Mouse (Mus musculus): ENCODE measurements around the gene Rflnb.

The Rflnb gene
- long read RNA-seq, experiment 1, transcript Rflnb-201 (3 exons, 3,512 nt), result major isoform, 14 of 15 reads
- long read RNA-seq, experiment 1, partial matches to known transcripts, result 0 of 15 reads
- long read RNA-seq, experiment 1, other reads (novel, unspliced or antisense), result 1 of 15 reads
- long read RNA-seq, experiment 2, transcript Rflnb-201 (3 exons, 3,512 nt), result major isoform, 32 of 35 reads
- long read RNA-seq, experiment 2, partial matches to known transcripts, result 0 of 35 reads
- long read RNA-seq, experiment 2, other reads (novel, unspliced or antisense), result 3 of 35 reads

DNA sequence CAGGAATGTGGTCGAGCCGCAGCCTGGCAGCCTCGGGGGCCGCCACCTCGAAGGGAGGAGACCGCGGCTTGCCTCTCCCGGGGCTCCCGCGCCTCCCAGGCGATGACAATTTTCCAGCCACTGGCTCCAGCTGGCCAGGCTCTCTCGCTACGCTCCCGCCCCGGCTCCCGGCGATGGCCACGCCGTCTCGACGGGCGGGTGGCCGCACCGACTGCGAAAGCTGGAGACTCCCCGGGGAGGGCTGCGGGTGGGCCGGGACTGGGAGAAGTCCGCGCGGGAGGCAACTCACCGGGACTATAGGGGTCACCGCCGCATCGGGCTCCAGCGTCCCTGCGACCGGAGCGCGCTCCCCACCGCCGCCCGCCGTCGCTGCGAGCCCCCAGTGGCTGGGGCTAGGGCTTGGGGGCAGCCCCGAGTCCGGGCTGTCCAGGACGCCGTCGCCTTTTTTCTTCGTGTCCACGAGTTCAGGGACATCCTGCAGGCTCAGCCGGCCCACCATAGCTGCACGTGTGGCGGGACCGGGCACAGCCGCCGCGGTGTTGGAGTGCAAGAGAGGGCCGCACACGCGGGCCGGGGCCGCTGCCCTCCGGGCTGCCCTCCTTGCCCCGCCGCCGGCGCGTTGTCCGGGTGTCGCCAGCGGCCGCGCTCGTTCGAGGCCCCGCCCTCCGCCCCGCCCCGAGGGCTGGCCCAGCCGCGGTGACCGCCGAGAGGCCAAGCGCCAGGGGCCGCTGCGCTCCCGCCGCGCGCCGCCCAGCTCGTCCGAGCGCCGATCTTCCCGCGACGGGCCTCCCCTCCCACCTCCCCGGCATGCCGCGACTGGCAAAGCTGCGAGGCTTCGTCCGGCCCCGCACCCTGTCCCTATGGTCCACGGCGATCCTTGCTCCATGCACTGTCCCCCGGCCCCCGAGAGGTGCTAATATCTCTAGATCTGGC is at the start of gene Rflnb:
Rflnb (minus strand) TSS at position 644 of the 933 bp plus-strand sequence.
- intact Hi-C loops (cut with DNase I), result loop anchor here (5.0 kb wide), 1 partner anchor 50 kb away; no protein-coding TSS in a partner anchor

DNA sequence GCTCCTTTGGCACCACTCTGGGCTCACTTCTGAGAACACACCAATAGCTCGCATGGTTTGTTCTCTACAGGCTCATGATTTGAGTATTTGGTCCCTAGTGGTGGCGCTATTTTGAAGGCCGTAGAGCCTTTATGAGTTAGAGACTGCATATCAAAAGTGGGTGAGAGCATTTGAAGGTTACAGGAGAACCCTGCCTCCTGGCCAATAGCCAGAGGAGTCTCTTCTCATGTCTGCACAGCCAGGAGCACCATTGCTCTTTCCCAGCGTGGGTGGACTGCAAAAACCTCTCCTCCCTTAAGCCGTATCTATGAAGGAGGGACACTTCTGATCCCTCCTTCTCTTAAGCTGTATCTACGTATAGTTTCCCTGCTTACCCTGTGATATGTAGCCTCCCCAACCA is 49.8 kb upstream of the Rflnb start:
- intact Hi-C loops (cut with DNase I), result loop anchor here (5.0 kb wide), 1 partner anchor 50 kb away; the partner anchor contains the start of gene Rflnb

DNA sequence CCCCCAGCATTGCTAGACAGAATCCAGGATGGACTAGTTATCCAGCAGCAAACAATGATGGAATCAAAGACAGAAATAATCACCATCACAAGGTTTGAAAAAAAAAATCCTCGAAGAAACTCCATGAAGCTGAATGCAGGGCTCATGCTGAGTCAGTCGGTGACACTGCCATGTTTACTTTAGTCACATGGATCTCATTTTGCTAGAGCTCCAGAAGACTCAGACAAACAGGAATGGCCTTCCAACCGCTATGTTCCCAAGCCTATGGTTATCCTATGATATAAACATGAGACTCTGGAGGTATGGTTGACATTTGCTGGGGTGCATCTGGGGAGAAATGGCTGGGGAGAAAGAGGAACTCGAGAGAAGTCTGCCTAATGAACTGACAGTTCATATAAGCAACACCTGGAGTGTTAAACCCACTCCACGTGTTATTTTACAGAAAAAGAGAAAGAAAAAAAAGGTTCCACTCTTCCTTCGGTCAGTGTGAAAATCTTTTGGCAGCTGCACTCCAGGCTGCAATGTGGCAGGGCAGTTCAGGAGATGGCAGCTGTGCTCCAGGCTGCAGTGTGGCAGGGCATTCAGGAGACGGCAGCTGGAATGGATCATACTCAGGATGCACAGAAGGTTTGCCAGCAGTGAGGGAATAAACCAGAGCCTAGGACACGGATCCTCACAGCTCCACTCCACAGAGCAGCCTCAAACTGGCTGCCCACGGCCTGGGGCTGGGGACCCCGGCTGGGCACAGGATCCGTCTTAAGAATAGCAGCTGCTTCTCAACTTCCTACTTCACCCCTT is 46.9 kb upstream of the Rflnb start:
- intact Hi-C loops (cut with DNase I), result loop anchor here (5.0 kb wide), 1 partner anchor 47 kb away; the partner anchor contains the start of gene Rflnb

DNA sequence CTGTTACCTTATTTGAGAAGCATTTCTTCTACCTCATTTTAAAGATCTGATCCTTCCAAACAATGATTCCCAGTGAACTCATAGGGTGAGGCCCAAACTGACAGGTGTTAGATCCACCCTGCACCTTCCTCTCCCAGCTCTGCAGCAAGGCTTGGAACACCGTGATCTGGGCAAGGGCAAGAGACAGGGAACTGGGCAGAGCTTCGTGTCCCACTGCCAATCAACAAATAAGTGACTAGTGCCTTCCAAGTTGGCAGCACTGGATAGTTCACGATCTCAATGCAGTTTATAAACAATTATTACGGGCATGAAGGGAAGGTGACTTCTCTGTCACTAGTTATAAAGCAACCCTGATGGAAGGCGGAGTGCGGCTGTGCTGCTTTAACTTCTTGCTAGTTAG is 42.2 kb upstream of the Rflnb start:
- intact Hi-C loops (cut with DNase I), result no loop called here

- intact Hi-C loops (cut with DNase I), result no loop called here
Observed at GRCm38 (mm10) chr11:76066563-76067156, 39.1 kb upstream of the Rflnb start.

- intact Hi-C loops (cut with DNase I), result no loop called here
Observed at GRCm38 (mm10) chr11:76065521-76066095, 38.0 kb upstream of the Rflnb start.

GRCm38 (mm10) chr11:76064411-76064810 is 36.8 kb upstream of the Rflnb start:
- intact Hi-C loops (cut with DNase I), result no loop called here

DNA sequence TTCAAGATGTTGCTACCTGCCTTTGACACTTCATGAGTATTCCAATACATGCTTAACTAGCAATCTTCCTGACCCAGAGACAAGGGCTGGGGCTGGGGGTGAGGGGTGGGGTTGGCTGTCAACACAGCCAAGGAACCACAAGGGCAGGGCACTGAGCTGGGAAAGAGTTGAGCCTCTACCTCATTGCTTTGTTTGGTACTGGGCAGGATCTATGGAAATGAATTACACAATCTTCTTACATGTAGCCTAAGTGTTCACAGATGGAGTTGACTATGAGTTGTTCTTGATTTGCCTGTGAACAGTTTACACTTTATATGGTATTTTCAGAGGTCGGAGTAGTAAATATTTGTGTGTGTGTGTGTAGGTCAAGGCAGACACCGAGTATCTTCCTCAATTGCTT is 33.3 kb upstream of the Rflnb start:
- intact Hi-C loops (cut with DNase I), result no loop called here

DNA sequence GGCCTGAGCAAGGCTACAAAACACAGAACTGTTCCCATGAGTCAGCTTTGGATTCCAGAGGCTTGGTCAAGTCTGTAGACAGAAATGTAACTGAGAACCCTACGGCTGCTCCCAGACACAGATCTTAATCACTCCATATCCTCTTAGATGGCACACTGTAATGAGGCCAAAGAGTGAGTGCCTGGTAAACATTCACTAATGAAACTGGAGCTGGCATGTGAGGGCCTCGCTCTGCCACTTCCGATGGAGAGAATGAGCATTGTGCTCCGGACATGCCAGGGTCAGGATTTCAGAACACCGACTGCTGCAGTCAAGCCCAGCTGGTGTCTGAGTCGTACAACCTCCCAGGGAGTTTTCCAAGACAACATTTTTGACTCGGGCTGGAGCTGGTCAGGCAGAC is 32.4 kb upstream of the Rflnb start:
- intact Hi-C loops (cut with DNase I), result no loop called here

DNA sequence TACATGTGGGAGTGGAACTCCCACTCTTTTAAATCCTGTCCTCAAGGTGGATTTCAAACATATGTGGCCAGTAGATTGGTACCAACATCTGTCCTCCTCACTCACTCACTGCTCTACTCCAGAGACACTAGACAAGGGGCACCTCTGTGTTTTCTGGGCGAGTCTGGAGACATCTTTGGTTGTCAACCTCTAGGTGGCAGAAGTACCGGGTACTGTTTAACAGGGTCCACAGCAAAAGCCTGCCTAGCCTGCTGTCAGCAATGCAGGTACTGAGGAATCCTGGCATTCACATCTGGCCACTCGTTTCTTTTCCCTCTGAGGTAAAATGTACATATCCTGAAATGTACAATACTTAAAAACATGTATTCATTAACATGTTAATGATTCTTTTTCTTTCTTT is 28.9 kb upstream of the Rflnb start:
- intact Hi-C loops (cut with DNase I), result no loop called here

DNA sequence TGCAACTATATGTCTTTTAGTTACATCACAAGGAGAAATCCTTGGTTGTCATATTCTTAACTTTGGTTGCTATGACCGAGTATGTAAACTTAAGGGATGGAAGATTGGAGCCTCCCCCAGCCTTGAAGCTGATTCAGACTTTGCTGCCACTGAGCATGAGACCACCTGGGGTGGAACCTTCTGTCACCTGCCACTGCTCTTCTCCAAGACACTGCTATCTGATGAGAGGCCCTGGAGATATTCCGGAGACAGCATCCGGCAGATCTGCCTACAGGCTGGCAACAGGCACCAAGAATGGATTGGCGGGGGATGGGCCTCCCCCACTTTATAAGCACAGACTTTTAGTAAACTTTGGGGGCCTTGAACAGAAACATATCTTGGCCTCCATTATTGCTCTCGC is 24.9 kb upstream of the Rflnb start:
- intact Hi-C loops (cut with DNase I), result no loop called here

- intact Hi-C loops (cut with DNase I), result no loop called here
Observed at GRCm38 (mm10) chr11:76050967-76051512, 23.5 kb upstream of the Rflnb start.

GRCm38 (mm10) chr11:76050509-76050908 is 22.9 kb upstream of the Rflnb start:
- intact Hi-C loops (cut with DNase I), result no loop called here

- intact Hi-C loops (cut with DNase I), result no loop called here
Observed at GRCm38 (mm10) chr11:76045367-76045766, 17.8 kb upstream of the Rflnb start.

GRCm38 (mm10) chr11:76044468-76044867 is 16.9 kb upstream of the Rflnb start:
- intact Hi-C loops (cut with DNase I), result no loop called here

GRCm38 (mm10) chr11:76042882-76043281 is 15.3 kb upstream of the Rflnb start:
- intact Hi-C loops (cut with DNase I), result no loop called here

DNA sequence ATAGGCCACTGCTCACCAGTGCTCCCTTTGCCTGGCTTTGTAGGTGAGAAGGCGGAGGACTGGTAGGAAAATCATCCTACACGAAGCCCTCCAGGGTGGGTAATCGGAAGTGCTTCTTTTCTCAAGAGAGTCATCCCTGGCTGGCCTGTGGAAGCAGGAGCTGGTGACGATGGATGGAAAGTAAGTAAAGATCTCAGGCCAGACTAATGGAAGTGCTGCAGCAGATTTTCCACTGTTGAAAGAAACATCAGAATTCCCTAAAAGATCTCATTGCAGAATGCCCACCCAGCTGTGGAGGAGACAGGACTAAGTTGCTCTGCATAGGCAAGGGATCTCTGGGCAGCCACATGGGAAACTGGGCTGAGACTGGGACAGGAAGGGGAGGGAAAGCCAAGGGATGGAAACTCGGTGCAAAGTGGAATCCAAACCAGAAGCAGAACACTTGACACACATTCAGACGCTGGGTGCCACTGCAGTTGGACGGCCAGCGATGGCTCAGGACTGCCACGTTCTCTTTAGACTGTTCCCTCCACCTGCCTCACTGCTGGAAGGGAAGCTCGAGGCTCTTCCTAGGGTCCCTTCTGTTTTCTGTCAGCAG is 14.6 kb upstream of the Rflnb start:
- intact Hi-C loops (cut with DNase I), result no loop called here

GRCm38 (mm10) chr11:76040761-76041376 is 13.3 kb upstream of the Rflnb start:
- intact Hi-C loops (cut with DNase I), result no loop called here

GRCm38 (mm10) chr11:76040106-76040505 is 12.5 kb upstream of the Rflnb start:
- intact Hi-C loops (cut with DNase I), result no loop called here
